Mouse (Mus musculus): ENCODE measurements around the gene Setd7. TPM values are rescaled to one million over a fixed set of nuclear protein-coding genes. Genes with fewer than 3 reads are reported as not detected.

Setd7 gene
- polyA plus RNA-seq, 1 experiment from 2014 or later: 2.7 TPM

- 83% methylated on average over 2 of the region's 2 CpGs for WGBS
These were observed 8.5 kb downstream of the Setd7 start for GRCm38 (mm10) chr3:51552197-51552596.

DNA sequence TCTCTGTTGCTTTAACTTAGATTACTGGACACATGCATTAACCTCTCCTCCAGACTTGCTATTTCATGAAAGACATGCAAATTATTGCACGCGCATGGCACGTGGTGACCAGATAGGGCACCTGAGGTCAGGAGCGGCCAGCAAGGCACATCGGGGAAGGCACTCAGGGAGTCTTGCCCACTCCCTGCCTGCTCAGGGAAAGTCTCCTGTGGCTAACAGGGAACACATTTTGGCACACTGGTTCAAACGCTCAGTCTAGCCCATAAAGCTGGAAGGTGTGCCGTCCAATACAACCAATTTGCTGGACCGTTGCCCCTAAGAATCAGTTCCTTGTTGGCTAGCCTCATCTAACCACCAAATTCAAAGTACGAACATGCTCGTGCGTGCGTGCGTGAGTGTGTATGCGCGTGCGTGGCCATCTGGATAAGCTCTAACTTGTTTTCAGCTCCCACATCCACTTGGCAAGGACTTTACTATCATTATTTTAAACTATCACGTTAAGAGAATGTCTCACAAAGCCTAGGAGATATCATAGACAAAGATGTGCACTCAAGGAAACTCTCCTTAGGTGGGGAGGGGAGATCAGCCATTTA is 11.6 kb downstream of the Setd7 start:
- no peaks in the 10 kb centered on the region for H3K27me3 ChIP-seq (ENCODE audit: control insufficient read depth, insufficient read depth, low read depth, low read length)
- H3K4me1 ChIP-seq (ENCODE audit: control insufficient read depth, insufficient read depth, low read length): peaks cover 10% of the 10 kb centered on the region
- peaks cover 7% of the 10 kb centered on the region; the same call in 1 of the 2 replicates for H3K36me3 ChIP-seq (ENCODE audit: control insufficient read depth, insufficient read depth, low read length)
- H3K9me3 ChIP-seq (replicated peaks; ENCODE audit: control insufficient read depth, low read length, poor library complexity, severe bottlenecking): no peaks in the 10 kb centered on the region
- WGBS: 90% methylated on average over 17 of the region's 17 CpGs
- no peak overlapping the region for H3K9ac ChIP-seq (ENCODE audit: low read depth, low read length)
- no peak overlapping the region for H3K4me3 ChIP-seq (ENCODE audit: low read depth, low read length)
- no peak for ATAC-seq
- no peak overlapping the region for H3K27ac ChIP-seq (ENCODE audit: low read length)
- no peak overlapping the region for H3K4me2 ChIP-seq (ENCODE audit: low read length)

More at GRCm38 (mm10) chr3:51552197-51552596, 8.5 kb downstream of the Setd7 start:
- no peaks in the 10 kb centered on the region for H3K9me3 ChIP-seq (replicated peaks; ENCODE audit: control insufficient read depth, low read length, poor library complexity, severe bottlenecking)
- no peak overlapping the region for H3K27ac ChIP-seq (ENCODE audit: low read length)
- no peak for ATAC-seq
- H3K4me2 ChIP-seq (ENCODE audit: low read length): no peak overlapping the region
- no peak overlapping the region for H3K9ac ChIP-seq (ENCODE audit: low read depth, low read length)
- H3K4me3 ChIP-seq (ENCODE audit: low read depth, low read length): no peak overlapping the region
- peaks cover 20% of the 10 kb centered on the region for H3K4me1 ChIP-seq (ENCODE audit: control insufficient read depth, insufficient read depth, low read length)
- H3K36me3 ChIP-seq (ENCODE audit: control insufficient read depth, insufficient read depth, low read length): peaks cover 7% of the 10 kb centered on the region; the same call in 1 of the 2 replicates
- no peaks in the 10 kb centered on the region for H3K27me3 ChIP-seq (ENCODE audit: control insufficient read depth, insufficient read depth, low read depth, low read length)

- Histone ChIP-seq H3K4me2 (ENCODE audit: low read length) (no peak overlapping the region), H3K9ac (ENCODE audit: low read depth, low read length) (no peak overlapping the region), H3K4me3 (ENCODE audit: low read depth, low read length) (no peak overlapping the region), H3K36me3 (ENCODE audit: control insufficient read depth, insufficient read depth, low read length) (peaks cover 7% of the 10 kb centered on the region; the same call in 1 of the 2 replicates), H3K4me1 (ENCODE audit: control insufficient read depth, insufficient read depth, low read length) (peaks cover under 1% of the 10 kb centered on the region; the same call in 1 of the 2 replicates), H3K27ac (ENCODE audit: low read length) (no peak overlapping the region), H3K27me3 (ENCODE audit: control insufficient read depth, insufficient read depth, low read depth, low read length) (no peaks in the 10 kb centered on the region), H3K9me3 (replicated peaks; ENCODE audit: control insufficient read depth, low read length, poor library complexity, severe bottlenecking) (no peaks in the 10 kb centered on the region)
- ATAC-seq: no peak
- 92% methylated on average over 6 of the region's 6 CpGs for WGBS
These were observed 13.1 kb downstream of the Setd7 start for GRCm38 (mm10) chr3:51547577-51547976.

DNA sequence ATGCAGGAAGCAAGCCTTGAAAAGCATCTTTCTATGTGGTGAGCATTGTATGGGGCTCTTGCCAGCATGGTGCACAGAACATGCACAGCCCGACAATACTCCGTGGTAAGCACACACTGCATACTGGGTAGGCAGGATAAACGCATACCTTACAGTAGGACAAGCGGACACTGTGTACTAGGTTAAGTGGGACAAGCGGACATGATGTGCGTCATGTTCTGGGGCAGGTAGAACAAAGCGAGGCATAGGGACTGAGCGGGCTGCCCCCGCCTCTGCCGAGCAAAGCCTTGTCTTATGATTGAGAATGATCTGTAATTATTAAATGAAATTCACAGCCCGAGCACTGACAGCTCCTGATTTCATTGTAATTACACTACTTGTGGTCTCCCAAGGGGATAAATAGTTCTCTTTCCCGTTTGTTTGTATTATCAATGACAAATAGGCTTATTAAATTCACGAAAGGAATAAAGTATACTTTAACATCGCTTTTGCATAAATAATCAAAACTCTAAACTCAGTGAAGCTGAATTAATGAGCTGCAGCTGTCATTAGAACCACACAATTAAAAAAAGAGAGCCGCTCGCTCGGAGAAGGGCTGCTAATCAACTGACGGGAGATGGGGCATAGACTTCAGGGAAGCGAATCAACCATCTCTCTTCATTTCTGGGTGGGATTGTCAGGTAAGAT is 16.1 kb downstream of the Setd7 start:
- ATAC-seq: 0 out of 2 replicates have a peak, but pooled peaks have one; percentile 19
- H3K9ac ChIP-seq (ENCODE audit: low read depth, low read length): no peak overlapping the region
- WGBS: 61% methylated on average over 19 of the region's 19 CpGs
- H3K9me3 ChIP-seq (replicated peaks; ENCODE audit: control insufficient read depth, low read length, poor library complexity, severe bottlenecking): no peaks in the 10 kb centered on the region
- no peak overlapping the region for H3K4me3 ChIP-seq (ENCODE audit: low read depth, low read length)
- no peak overlapping the region for H3K4me2 ChIP-seq (ENCODE audit: low read length)
- H3K27me3 ChIP-seq (ENCODE audit: control insufficient read depth, insufficient read depth, low read depth, low read length): no peaks in the 10 kb centered on the region
- H3K27ac ChIP-seq (ENCODE audit: low read length): no peak overlapping the region
- peaks cover 20% of the 10 kb centered on the region for H3K36me3 ChIP-seq (ENCODE audit: control insufficient read depth, insufficient read depth, low read length)
- H3K4me1 ChIP-seq (ENCODE audit: control insufficient read depth, insufficient read depth, low read length): no peaks in the 10 kb centered on the region

DNA sequence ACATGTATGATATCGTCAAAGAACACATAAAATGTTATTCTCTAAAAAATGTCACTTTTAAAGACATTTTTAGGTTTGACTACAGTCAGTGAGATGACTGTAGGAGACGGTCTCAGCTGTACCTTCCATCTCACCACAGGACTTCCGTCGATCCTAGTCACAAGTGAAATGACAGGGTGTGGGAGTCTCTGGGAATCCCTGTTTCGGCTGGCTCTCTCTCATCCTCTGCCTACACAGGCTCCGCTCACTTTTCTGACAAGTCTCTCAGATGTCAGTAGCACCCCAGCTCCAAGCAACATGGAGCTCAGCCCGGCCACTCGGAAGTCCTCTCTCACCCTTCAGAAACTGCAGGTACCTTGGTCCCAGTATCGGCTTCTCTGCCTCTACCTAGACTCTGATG is 20.0 kb downstream of the Setd7 start:
- ATAC-seq: no peak
- Histone ChIP-seq H3K4me1 (ENCODE audit: control insufficient read depth, insufficient read depth, low read length) (no peaks in the 10 kb centered on the region), H3K4me2 (ENCODE audit: low read length) (no peak overlapping the region), H3K9me3 (replicated peaks; ENCODE audit: control insufficient read depth, low read length, poor library complexity, severe bottlenecking) (no peaks in the 10 kb centered on the region), H3K27me3 (ENCODE audit: control insufficient read depth, insufficient read depth, low read depth, low read length) (no peaks in the 10 kb centered on the region), H3K27ac (ENCODE audit: low read length) (no peak overlapping the region), H3K4me3 (ENCODE audit: low read depth, low read length) (no peak overlapping the region), H3K36me3 (ENCODE audit: control insufficient read depth, insufficient read depth, low read length) (peaks cover 23% of the 10 kb centered on the region), H3K9ac (ENCODE audit: low read depth, low read length) (no peak overlapping the region)
- WGBS: 95% methylated on average over 9 of the region's 9 CpGs

GRCm38 (mm10) chr3:51539567-51540408 is 20.9 kb downstream of the Setd7 start:
- WGBS: 56% methylated on average over 15 of the region's 15 CpGs
- Histone ChIP-seq H3K36me3 (ENCODE audit: control insufficient read depth, insufficient read depth, low read length) (peaks cover 26% of the 10 kb centered on the region), H3K27ac (ENCODE audit: low read length) (no peak overlapping the region), H3K4me1 (ENCODE audit: control insufficient read depth, insufficient read depth, low read length) (no peaks in the 10 kb centered on the region), H3K9me3 (replicated peaks; ENCODE audit: control insufficient read depth, low read length, poor library complexity, severe bottlenecking) (no peaks in the 10 kb centered on the region), H3K27me3 (ENCODE audit: control insufficient read depth, insufficient read depth, low read depth, low read length) (no peaks in the 10 kb centered on the region), H3K9ac (ENCODE audit: low read depth, low read length) (no peak overlapping the region), H3K4me3 (ENCODE audit: low read depth, low read length) (no peak overlapping the region), H3K4me2 (ENCODE audit: low read length) (no peak overlapping the region)
- no peak for ATAC-seq

DNA sequence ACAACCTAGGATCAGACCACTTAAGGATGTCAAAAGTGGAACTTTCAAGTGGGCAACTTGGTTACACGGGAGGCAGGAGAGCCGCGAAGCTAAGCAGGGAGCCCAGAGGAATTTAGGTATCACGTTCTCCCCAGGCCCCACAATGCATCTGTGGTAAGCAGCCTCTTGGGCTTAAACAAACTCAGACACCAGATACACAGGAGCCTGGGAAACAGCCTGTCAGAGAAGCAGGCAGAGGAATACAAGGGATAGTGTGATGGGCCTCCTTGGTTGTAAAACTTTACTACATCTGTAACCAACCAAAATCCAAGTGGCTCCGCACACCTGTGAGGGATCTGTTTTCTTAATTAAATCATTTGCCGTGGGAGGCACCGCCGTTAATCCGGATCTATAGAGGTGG is 26.7 kb downstream of the Setd7 start:
- H3K27me3 ChIP-seq (ENCODE audit: control insufficient read depth, insufficient read depth, low read depth, low read length): no peaks in the 10 kb centered on the region
- ATAC-seq: no peak
- H3K9ac ChIP-seq (ENCODE audit: low read depth, low read length): no peak overlapping the region
- no peaks in the 10 kb centered on the region for H3K4me1 ChIP-seq (ENCODE audit: control insufficient read depth, insufficient read depth, low read length)
- peaks cover 36% of the 10 kb centered on the region for H3K36me3 ChIP-seq (ENCODE audit: control insufficient read depth, insufficient read depth, low read length)
- no peak overlapping the region for H3K4me2 ChIP-seq (ENCODE audit: low read length)
- no peak overlapping the region for H3K27ac ChIP-seq (ENCODE audit: low read length)
- no peaks in the 10 kb centered on the region for H3K9me3 ChIP-seq (replicated peaks; ENCODE audit: control insufficient read depth, low read length, poor library complexity, severe bottlenecking)
- WGBS: 89% methylated on average over 9 of the region's 9 CpGs
- no peak overlapping the region for H3K4me3 ChIP-seq (ENCODE audit: low read depth, low read length)

DNA sequence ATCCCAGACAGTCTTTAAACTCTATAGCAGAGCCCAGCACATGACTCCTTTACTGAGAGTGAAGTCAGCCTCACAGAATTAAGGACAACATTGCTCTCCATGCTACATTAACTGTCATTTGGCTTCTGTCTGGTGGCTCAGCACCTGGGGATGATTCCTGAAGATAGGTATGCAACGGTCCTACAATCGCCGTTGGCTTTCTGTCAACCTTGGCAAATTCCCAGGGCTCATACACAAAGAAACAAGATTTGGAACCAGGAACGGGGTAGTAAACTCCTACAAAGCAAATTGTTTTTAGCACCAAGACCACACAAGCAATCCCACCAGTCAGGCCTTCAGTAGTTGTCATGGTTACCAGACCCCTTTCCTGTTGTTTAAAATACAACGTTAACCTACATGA is 27.1 kb downstream of the Setd7 start:
- 84% methylated on average over 5 of the region's 5 CpGs for WGBS
- Histone ChIP-seq H3K4me2 (ENCODE audit: low read length) (no peak overlapping the region), H3K9ac (ENCODE audit: low read depth, low read length) (no peak overlapping the region), H3K9me3 (replicated peaks; ENCODE audit: control insufficient read depth, low read length, poor library complexity, severe bottlenecking) (no peaks in the 10 kb centered on the region), H3K27me3 (ENCODE audit: control insufficient read depth, insufficient read depth, low read depth, low read length) (no peaks in the 10 kb centered on the region), H3K36me3 (ENCODE audit: control insufficient read depth, insufficient read depth, low read length) (peaks cover 40% of the 10 kb centered on the region), H3K4me1 (ENCODE audit: control insufficient read depth, insufficient read depth, low read length) (no peaks in the 10 kb centered on the region), H3K27ac (ENCODE audit: low read length) (no peak overlapping the region), H3K4me3 (ENCODE audit: low read depth, low read length) (no peak overlapping the region)
- ATAC-seq: no peak

DNA sequence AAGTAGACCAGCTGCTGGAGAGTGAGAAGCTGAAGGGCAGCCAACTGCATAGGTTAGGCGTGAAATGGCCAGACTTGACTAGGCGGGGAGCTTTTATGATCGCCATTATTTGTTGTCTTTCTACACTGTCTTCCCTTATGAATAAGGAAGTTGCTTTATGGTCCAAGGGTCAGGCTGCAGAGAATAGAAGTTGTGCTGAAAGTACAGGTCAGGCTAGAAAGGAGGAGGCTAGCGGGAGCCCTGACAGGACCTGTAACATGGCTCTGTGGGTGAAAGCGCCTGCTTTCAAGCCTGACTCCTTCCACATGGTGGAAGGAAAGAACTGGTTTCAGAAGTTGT is 28.4 kb downstream of the Setd7 start:
- WGBS: 76% methylated on average over 5 of the region's 5 CpGs
- no peaks in the 10 kb centered on the region for H3K9me3 ChIP-seq (replicated peaks; ENCODE audit: control insufficient read depth, low read length, poor library complexity, severe bottlenecking)
- no peaks in the 10 kb centered on the region for H3K4me1 ChIP-seq (ENCODE audit: control insufficient read depth, insufficient read depth, low read length)
- H3K4me3 ChIP-seq (ENCODE audit: low read depth, low read length): no peak overlapping the region
- ATAC-seq: no peak
- H3K9ac ChIP-seq (ENCODE audit: low read depth, low read length): no peak overlapping the region
- H3K27me3 ChIP-seq (ENCODE audit: control insufficient read depth, insufficient read depth, low read depth, low read length): no peaks in the 10 kb centered on the region
- no peak overlapping the region for H3K4me2 ChIP-seq (ENCODE audit: low read length)
- peak overlapping the region; percentile 63 for H3K27ac ChIP-seq (ENCODE audit: low read length)
- H3K36me3 ChIP-seq (ENCODE audit: control insufficient read depth, insufficient read depth, low read length): peaks cover 40% of the 10 kb centered on the region

Measured in midbrain, embryonic 16.5 days (tissue).